Mouse (Mus musculus) hindbrain, embryonic 16.5 days (tissue): ENCODE measurements around the gene Elf4. TPM values are rescaled to one million over a fixed set of nuclear protein-coding genes. Genes with fewer than 3 reads are reported as not detected.

Experiments
- ATAC-seq: fragments of 200-750 bp; cut with Nextera tagmentation; 2 replicates; pipeline ENCODE4 v1.8.0; 2017; ENCODE audit warnings: moderate TSS enrichment, moderate library complexity
- H3K27ac ChIP-seq: fragments of 300-500 bp; sonication (generic); 2 replicates; pipeline ENCODE4 v1.5.1; 2014; ENCODE audit warnings: low read depth, mild to moderate bottlenecking, control low read depth, low read length, moderate library complexity
- H3K27me3 ChIP-seq: fragments of 300-500 bp; sonication (generic); replicated peaks from 2 replicates; pipeline ENCODE4 v1.6.1; 2014; ENCODE audit warnings: low read length; ENCODE audit not compliant: control insufficient read depth, insufficient read depth
- H3K36me3 ChIP-seq: fragments of 300-500 bp; sonication (generic); 2 replicates; pipeline ENCODE4 v1.6.1; 2014; ENCODE audit warnings: mild to moderate bottlenecking, low read length, moderate library complexity, mixed read lengths; ENCODE audit not compliant: control insufficient read depth, insufficient read depth
- H3K4me1 ChIP-seq: fragments of 300-500 bp; sonication (generic); 2 replicates; pipeline ENCODE4 v1.6.1; 2014; ENCODE audit warnings: low read depth, low read length; ENCODE audit not compliant: control insufficient read depth, insufficient read depth
- H3K4me2 ChIP-seq: fragments of 300-500 bp; sonication (generic); 2 replicates; pipeline ENCODE4 v1.6.1; 2014; ENCODE audit warnings: mild to moderate bottlenecking, low read length, control low read depth, moderate library complexity
- H3K4me3 ChIP-seq: fragments of 300-500 bp; sonication (generic); 2 replicates; pipeline ENCODE4 v1.5.1; 2014; ENCODE audit warnings: mild to moderate bottlenecking, low read length, control low read depth, moderate library complexity
- H3K9ac ChIP-seq: fragments of 300-500 bp; sonication (generic); 2 replicates; pipeline ENCODE4 v1.6.1; 2014; ENCODE audit warnings: low read depth, mild to moderate bottlenecking, control low read depth, low read length, moderate library complexity
- H3K9me3 ChIP-seq: fragments of 300-500 bp; sonication (generic); 2 replicates; pipeline ENCODE4 v1.6.1; 2014; ENCODE audit warnings: mild to moderate bottlenecking, low read length, moderate library complexity; ENCODE audit not compliant: control insufficient read depth
- WGBS: fragments of 180-500 bp; shearing (Covaris S2); extraction: QIAGEN DNeasy Blood & Tissue Kit; methylation state at CpG from one replicate; pipeline ENCODE4 v1.1.7; 2014; 5-methylcytosine and 5-hydroxymethylcytosine counted together
- polyA plus RNA-seq: library from polyadenylated mRNA; unstranded; fragments of >200 nt; fragmentation: Nextera tagmentation; extraction: Ambion mirVana; gene quantifications from 2 replicates; pipeline ENCODE4 v1.2.1, GENCODE M21; 2015

The Elf4 gene
- polyA plus RNA-seq, 1 experiment from 2014 or later = 0.35 TPM

DNA sequence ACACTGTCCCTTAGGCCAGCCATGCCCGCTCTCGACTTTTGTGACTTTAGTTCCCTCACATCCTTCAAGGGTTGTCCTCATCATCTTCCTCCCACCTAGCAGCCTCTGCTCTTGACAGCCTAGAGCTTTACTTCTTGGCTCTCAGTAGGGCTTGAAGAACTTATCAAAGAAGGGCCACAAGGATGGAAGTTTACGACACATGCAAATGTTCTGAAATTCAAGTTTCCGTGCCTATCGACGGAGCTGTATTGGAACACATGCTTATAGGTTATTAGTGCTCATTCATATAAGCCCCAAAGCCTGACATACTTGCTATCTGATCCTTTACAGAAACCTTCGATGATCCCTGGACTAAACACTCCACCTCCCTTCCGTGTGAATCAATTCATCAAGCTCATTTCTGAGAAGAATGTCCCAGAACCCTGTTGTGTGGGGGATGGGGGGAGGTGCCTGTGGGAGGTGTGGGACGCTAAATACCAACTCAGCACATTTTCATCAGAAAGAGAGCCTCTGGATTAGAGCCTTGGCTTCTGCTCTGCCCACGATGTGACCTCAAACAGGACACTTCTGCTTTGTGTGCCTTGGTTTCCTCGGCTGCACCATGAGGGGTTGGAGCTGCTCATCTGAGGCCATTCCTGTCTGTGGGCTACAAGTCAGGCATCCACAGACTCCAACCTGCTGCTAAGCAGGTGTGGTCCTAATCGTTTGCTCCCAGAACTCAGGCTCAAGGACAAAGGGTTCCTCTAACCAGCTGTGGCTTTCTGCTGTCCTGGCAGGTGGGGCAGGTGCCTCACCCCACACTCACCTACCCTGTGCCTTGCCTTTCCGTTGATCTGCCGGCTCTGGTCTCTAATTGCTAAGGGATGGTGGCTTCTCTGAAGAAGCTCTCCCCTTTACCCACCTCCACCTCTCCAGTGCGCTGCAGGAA lies 30.1 kb downstream of the Elf4 start:
- Histone ChIP-seq H3K27ac (no peak overlapping the region), H3K9me3 (no peaks in the 10 kb centered on the region), H3K9ac (no peak overlapping the region), H3K4me2 (no peak overlapping the region), H3K4me1 (no peaks in the 10 kb centered on the region), H3K36me3 (no peaks in the 10 kb centered on the region), H3K27me3 (no peaks in the 10 kb centered on the region), H3K4me3 (no peak overlapping the region)
- ATAC-seq = no peak
- WGBS = 71% methylated on average over 15 of the region's 15 CpGs

DNA sequence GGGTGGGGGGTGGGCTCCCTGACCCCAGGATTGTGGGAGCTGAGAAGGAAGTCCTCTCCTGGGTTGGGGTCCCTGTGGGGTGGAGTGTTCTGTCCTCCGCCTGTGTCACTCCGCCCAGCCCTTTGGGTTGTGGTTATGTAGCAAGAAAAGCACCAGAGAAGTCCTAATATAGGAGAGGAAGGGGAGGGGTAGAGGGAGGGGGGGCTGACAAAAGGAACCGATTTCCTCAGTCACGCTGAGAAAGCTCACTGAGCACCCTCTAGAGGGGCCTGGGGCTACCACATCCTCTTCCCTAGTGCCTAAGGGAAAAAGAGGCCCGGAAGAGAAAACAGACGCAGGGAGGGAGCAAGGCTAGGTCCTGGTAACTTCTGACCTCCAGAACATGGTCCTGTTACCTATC lies 33.4 kb downstream of the Elf4 start:
- H3K4me3 ChIP-seq = no peak overlapping the region
- 32% methylated on average over 6 of the region's 6 CpGs for WGBS
- H3K36me3 ChIP-seq = no peaks in the 10 kb centered on the region
- no peaks in the 10 kb centered on the region for H3K4me1 ChIP-seq
- H3K9ac ChIP-seq = no peak overlapping the region
- no peaks in the 10 kb centered on the region for H3K9me3 ChIP-seq
- no peak for ATAC-seq
- H3K27ac ChIP-seq = no peak overlapping the region
- H3K27me3 ChIP-seq = no peaks in the 10 kb centered on the region
- H3K4me2 ChIP-seq = no peak overlapping the region

DNA sequence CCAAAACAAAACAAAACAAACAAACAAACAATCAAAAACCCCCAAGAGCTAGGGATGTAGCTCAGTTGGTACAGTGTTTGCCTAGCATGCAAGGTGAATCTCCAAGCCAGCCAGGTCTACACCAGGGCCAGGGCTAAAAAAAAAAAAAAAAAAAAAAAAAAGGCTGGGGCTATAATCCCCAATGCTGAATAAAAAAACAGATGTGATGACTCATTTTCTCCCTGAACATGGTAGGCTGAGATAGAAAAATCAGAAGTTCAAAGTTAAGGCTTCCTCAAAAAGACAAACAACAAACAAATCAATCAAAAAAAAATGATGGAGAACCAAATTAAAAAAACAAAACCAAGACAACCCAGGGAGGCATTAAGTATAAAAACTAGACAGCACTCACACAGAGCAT lies 33.8 kb downstream of the Elf4 start:
- Histone ChIP-seq H3K36me3 (no peaks in the 10 kb centered on the region), H3K27me3 (no peaks in the 10 kb centered on the region), H3K4me1 (no peaks in the 10 kb centered on the region), H3K27ac (no peak overlapping the region), H3K9ac (no peak overlapping the region), H3K4me3 (no peak overlapping the region), H3K4me2 (no peak overlapping the region), H3K9me3 (no peaks in the 10 kb centered on the region)
- no peak for ATAC-seq

DNA sequence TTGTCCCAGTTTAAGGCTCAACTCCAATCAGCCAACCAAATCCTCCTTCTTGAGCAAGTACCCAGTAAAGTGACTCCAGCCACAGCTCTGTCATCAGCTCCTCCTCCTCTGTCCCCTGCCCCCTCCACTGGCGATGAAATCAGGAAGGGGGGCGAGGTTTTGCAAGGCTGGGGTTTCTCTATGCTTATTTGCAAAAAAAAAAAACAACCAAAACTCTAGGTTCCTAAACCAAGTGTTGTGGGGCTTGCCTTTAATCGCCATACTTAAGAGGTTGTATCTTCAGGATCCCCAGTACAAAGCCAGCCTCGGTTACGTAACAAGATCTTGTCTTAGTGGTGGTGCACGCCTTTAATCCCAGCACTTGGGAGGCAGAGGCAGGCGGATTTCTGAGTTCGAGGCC lies 34.3 kb downstream of the Elf4 start:
- 91% methylated on average over 8 of the region's 8 CpGs for WGBS
- H3K4me2 ChIP-seq = no peak overlapping the region
- H3K4me1 ChIP-seq = no peaks in the 10 kb centered on the region
- H3K9ac ChIP-seq = no peak overlapping the region
- no peaks in the 10 kb centered on the region for H3K27me3 ChIP-seq
- no peak for ATAC-seq
- no peak overlapping the region for H3K4me3 ChIP-seq
- no peaks in the 10 kb centered on the region for H3K36me3 ChIP-seq
- H3K9me3 ChIP-seq = no peaks in the 10 kb centered on the region
- H3K27ac ChIP-seq = no peak overlapping the region

DNA sequence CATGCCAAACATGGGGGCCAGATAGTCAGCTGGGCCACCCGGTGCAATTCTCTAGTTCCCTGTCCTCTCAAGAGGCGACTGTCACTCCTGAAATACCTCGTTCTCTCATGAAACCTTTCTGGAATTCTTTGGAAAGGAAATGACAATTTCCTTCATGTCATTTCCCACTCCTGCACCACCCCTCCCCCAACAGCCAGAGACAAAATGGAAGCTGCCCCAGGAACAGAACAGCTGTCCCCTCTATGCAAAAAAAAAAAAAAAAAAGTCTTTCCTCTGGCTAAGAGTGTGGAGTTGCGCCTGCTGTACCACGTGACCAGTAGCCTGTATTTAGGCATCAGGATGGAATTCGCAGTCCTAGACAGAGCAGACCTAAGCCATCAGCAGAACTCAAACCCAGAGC lies 34.7 kb downstream of the Elf4 start:
- ATAC-seq = no peak
- Histone ChIP-seq H3K4me3 (no peak overlapping the region), H3K9ac (no peak overlapping the region)

DNA sequence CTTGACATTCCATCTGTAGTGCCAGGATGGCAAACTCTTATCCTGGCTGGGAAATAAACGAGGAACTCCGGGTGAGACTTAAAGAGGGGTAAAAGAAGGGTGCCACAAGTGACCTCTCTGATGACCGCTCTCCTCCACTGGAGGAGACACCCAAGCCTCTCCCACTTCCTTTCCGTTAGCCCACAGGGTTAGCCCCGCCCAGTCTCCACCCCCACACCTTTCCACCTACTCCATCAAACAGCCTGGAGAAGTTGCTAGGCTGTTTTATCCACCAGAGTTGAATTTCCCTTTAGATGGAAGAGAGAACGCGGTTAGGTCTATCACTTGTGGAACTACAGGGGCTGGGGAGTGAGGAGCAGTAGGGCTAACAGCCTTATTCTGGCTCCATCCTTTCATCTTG lies 37.7 kb downstream of the Elf4 start:
- Histone ChIP-seq H3K4me2 (no peak overlapping the region), H3K27me3 (no peaks in the 10 kb centered on the region), H3K9me3 (no peaks in the 10 kb centered on the region), H3K9ac (no peak overlapping the region), H3K36me3 (no peaks in the 10 kb centered on the region), H3K27ac (no peak overlapping the region), H3K4me1 (no peaks in the 10 kb centered on the region), H3K4me3 (no peak overlapping the region)
- ATAC-seq = no peak
- 76% methylated on average over 7 of the region's 7 CpGs for WGBS

More for the DNA sequence above, 34.7 kb downstream of the Elf4 start:
- Histone ChIP-seq H3K27ac (no peak overlapping the region), H3K36me3 (no peaks in the 10 kb centered on the region), H3K4me2 (no peak overlapping the region), H3K27me3 (no peaks in the 10 kb centered on the region), H3K4me1 (no peaks in the 10 kb centered on the region), H3K9me3 (no peaks in the 10 kb centered on the region)
- WGBS = 82% methylated on average over 6 of the region's 6 CpGs

DNA sequence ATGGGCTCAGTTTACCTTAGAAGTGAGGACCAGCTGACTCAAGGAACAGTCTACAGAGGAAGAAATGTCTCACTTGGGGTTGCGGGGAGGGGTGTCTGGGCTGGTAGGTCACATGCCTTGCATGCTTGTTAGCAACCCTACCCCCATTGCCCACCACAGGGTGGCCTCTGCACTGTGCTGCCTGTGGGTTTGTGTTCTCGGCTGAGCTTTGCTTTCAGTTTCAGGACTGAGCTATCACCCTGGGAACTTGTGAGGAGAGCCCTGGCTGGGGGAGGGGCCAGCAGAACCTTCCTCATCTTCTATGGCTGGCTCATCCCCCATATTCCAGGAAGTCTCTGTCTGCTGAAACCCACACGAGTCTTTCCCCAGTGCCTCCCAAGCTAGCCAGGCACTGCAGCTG lies 38.3 kb downstream of the Elf4 start:
- no peak for ATAC-seq
- Histone ChIP-seq H3K4me2 (no peak overlapping the region), H3K27me3 (no peaks in the 10 kb centered on the region), H3K27ac (no peak overlapping the region), H3K36me3 (no peaks in the 10 kb centered on the region), H3K4me3 (no peak overlapping the region), H3K4me1 (no peaks in the 10 kb centered on the region), H3K9ac (no peak overlapping the region), H3K9me3 (no peaks in the 10 kb centered on the region)
- 74% methylated on average over 3 of the region's 3 CpGs for WGBS

DNA sequence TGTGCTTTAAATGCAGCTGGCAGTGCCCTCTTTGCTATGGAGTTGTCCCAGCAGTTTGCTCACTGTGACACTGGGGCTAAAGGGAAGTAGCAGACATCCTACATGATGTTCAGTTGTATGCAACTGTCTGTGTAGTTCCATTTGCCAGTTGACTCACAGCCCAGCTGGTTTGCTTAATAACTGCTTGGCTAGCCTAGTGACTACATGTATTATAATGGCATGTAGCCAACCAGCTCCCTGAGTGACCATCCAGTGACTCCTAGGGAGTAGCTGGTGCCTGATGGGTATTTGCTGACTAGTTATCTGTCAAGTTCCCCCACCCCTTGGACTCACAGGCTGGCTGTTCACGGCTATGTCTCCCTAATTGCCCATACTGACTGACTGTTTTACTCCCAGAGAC lies 39.3 kb downstream of the Elf4 start:
- H3K27ac ChIP-seq = no peak overlapping the region
- 69% methylated on average over 1 of the region's 1 CpGs for WGBS
- no peak overlapping the region for H3K9ac ChIP-seq
- H3K9me3 ChIP-seq = no peaks in the 10 kb centered on the region
- no peak overlapping the region for H3K4me3 ChIP-seq
- no peaks in the 10 kb centered on the region for H3K36me3 ChIP-seq
- H3K27me3 ChIP-seq = no peaks in the 10 kb centered on the region
- no peaks in the 10 kb centered on the region for H3K4me1 ChIP-seq
- H3K4me2 ChIP-seq = no peak overlapping the region
- ATAC-seq = no peak

DNA sequence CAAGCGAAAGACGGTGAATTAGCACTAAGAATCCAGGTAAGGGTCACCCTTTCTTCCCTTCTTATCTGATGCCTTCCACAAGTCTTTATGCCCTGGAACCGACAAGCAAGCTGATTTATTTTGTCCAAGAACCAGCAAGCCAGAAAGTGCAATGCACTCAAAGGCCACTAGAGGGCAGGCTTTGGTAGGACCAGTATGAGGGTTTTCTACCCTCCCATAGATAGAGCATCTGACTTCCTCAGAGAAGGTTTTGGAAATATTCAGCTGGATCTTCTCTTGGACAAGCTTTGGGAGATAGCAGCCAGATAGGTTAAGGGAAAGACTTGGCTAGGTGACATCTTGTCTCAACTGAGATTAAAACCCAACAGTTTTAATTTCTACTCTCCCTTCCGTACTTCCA lies 39.9 kb downstream of the Elf4 start:
- H3K36me3 ChIP-seq = no peaks in the 10 kb centered on the region
- ATAC-seq = no peak

More for the DNA sequence above, 39.9 kb downstream of the Elf4 start:
- no peaks in the 10 kb centered on the region for H3K27me3 ChIP-seq
- no peak overlapping the region for H3K27ac ChIP-seq
- no peaks in the 10 kb centered on the region for H3K4me1 ChIP-seq
- 30% methylated on average over 4 of the region's 4 CpGs for WGBS
- no peak overlapping the region for H3K4me3 ChIP-seq
- no peak overlapping the region for H3K9ac ChIP-seq
- no peak overlapping the region for H3K4me2 ChIP-seq
- H3K9me3 ChIP-seq = no peaks in the 10 kb centered on the region
